Mouse (Mus musculus) C2C12 (cell line): ENCODE measurements at regions not wholly inside any gene's neighbourhood (a gene's known extent, or its start where the extent isn't known, plus 50 kb on each side); places are given as distances from the start of the nearest gene placed in this dataset.

Experiments used
- CEBPB ChIP-seq: IDR thresholded peaks from one replicate; pipeline ENCODE4 v1.6.1; 2011; ENCODE audit warnings: low read depth, mild to moderate bottlenecking, control low read depth, moderate library complexity
- CTCF ChIP-seq: IDR thresholded peaks from one replicate; pipeline ENCODE4 v1.5.1; 2011; ENCODE audit not compliant: control insufficient read depth, insufficient read depth, insufficient read length
- FOSL1 ChIP-seq: IDR thresholded peaks from one replicate; pipeline ENCODE4 v1.8.0; 2011; ENCODE audit warnings: mild to moderate bottlenecking, low read length; ENCODE audit not compliant: poor library complexity, insufficient read depth, severe bottlenecking
- MAX ChIP-seq: IDR thresholded peaks from one replicate; pipeline ENCODE4 v1.6.1; 2011; ENCODE audit warnings: mild to moderate bottlenecking, control low read depth
- MYOD1 ChIP-seq: IDR thresholded peaks from one replicate; pipeline ENCODE4 v1.6.1; 2011; ENCODE audit warnings: low read depth; ENCODE audit not compliant: control insufficient read depth, insufficient read length
- MYOG ChIP-seq: IDR thresholded peaks from one replicate; pipeline ENCODE4 v1.6.1; 2011; ENCODE audit not compliant: control insufficient read depth, insufficient read length; ENCODE audit errors: extremely low read depth
- USF1 ChIP-seq: IDR thresholded peaks from one replicate; pipeline ENCODE4 v1.6.1; 2011; ENCODE audit warnings: low read depth, mild to moderate bottlenecking, control low read depth, moderate library complexity

- no peak for TF ChIP-seq FOSL1
- TF ChIP-seq CTCF: no peak
- no peak for TF ChIP-seq USF1
- TF ChIP-seq MAX: no peak
- TF ChIP-seq MYOG: no peak
- no peak for TF ChIP-seq CEBPB
- no peak for TF ChIP-seq MYOD1
Observed at GRCm38 (mm10) chr8:127834006-127834405, 524.4 kb upstream of the Nrp1 start.
